Mouse (Mus musculus) layer of hippocampus, adult 9-11 months (tissue): Measurements from ENCODE around the gene Umad1.

Source experiments
- DNase-seq: peaks from one replicate; pipeline ENCODE4 v3.0.0; 2022

Gene Umad1

GRCm38 (mm10) chr6:8421421-8421820 lies 162.3 kb downstream of the Umad1 start:
- DNase-seq = no peak

- peak; percentile 28 for DNase-seq
Measured at GRCm38 (mm10) chr6:8421959-8422581, 163.0 kb downstream of the Umad1 start.

GRCm38 (mm10) chr6:8423142-8423541 lies 164.1 kb downstream of the Umad1 start:
- no peak for DNase-seq

GRCm38 (mm10) chr6:8427692-8428091 lies 168.6 kb downstream of the Umad1 start:
- no peak for DNase-seq

- no peak for DNase-seq
Measured at GRCm38 (mm10) chr6:8430610-8431234, 171.6 kb downstream of the Umad1 start.

GRCm38 (mm10) chr6:8433179-8433578 lies 174.1 kb downstream of the Umad1 start:
- no peak for DNase-seq

GRCm38 (mm10) chr6:8437937-8438336 lies 178.8 kb downstream of the Umad1 start:
- DNase-seq = no peak

- DNase-seq = no peak
Measured at GRCm38 (mm10) chr6:8441814-8442213, 182.7 kb downstream of the Umad1 start.

- DNase-seq = peak; percentile 84
Measured at GRCm38 (mm10) chr6:8446786-8447185, 187.7 kb downstream of the Umad1 start.

GRCm38 (mm10) chr6:8455599-8455998 lies 196.5 kb downstream of the Umad1 start:
- no peak for DNase-seq

- DNase-seq = no peak
Measured at GRCm38 (mm10) chr6:8458596-8458995, 199.5 kb downstream of the Umad1 start.

- no peak for DNase-seq
Measured at GRCm38 (mm10) chr6:8462447-8462846, 203.4 kb downstream of the Umad1 start.

GRCm38 (mm10) chr6:8465388-8465787 lies 206.3 kb downstream of the Umad1 start:
- no peak for DNase-seq

- no peak for DNase-seq
Measured at GRCm38 (mm10) chr6:8465985-8466384, 206.9 kb downstream of the Umad1 start.

GRCm38 (mm10) chr6:8467667-8468337 lies 208.7 kb downstream of the Umad1 start:
- DNase-seq = no peak

GRCm38 (mm10) chr6:8469918-8470317 lies 210.8 kb downstream of the Umad1 start:
- DNase-seq = no peak

- no peak for DNase-seq
Measured at GRCm38 (mm10) chr6:8472125-8472524, 213.0 kb downstream of the Umad1 start.

GRCm38 (mm10) chr6:8472915-8473314 lies 213.8 kb downstream of the Umad1 start:
- no peak for DNase-seq

GRCm38 (mm10) chr6:8473498-8473897 lies 214.4 kb downstream of the Umad1 start:
- DNase-seq = peak; percentile 10

- DNase-seq = no peak
Measured at GRCm38 (mm10) chr6:8474316-8474715, 215.2 kb downstream of the Umad1 start.

GRCm38 (mm10) chr6:8474820-8475219 lies 215.7 kb downstream of the Umad1 start:
- DNase-seq = no peak

- DNase-seq = no peak
Measured at GRCm38 (mm10) chr6:8479176-8479575, 220.1 kb downstream of the Umad1 start.

- DNase-seq = no peak
Measured at GRCm38 (mm10) chr6:8484437-8485275, 225.6 kb downstream of the Umad1 start.
